Mouse (Mus musculus): ENCODE measurements at regions not wholly inside any gene's neighbourhood (a gene's known extent, or its start where the extent isn't known, plus 50 kb on each side); places are given as distances from the start of the nearest gene placed in this dataset.
"Not testable (repeated sequence)": the region's sequence is repeated elsewhere in the genome, so short reads cannot be mapped to it uniquely, and the experiment has no call there.

- ATAC-seq (ENCODE audit: low read depth): no peak
- no peak overlapping the region for H3K4me3 ChIP-seq (ENCODE audit: low read length)
- 67% methylated on average over 3 of the region's 3 CpGs for WGBS
- no peaks in the 10 kb centered on the region for H3K36me3 ChIP-seq (ENCODE audit: control insufficient read depth, insufficient read depth, low read length)
- no peaks in the 10 kb centered on the region for H3K9me3 ChIP-seq (ENCODE audit: control insufficient read depth, low read length)
- H3K4me2 ChIP-seq (ENCODE audit: low read depth, low read length): no peak overlapping the region
- no peak overlapping the region for H3K27ac ChIP-seq (ENCODE audit: low read length)
- no peak overlapping the region for H3K9ac ChIP-seq (ENCODE audit: low read length)
- H3K4me1 ChIP-seq (replicated peaks; ENCODE audit: control insufficient read depth, insufficient read depth, low read length): no peaks in the 10 kb centered on the region
- H3K27me3 ChIP-seq (ENCODE audit: control insufficient read depth, insufficient read depth, low read depth, low read length): no peaks in the 10 kb centered on the region
These were observed 96.0 kb downstream of the Dmrta2 start for GRCm38 (mm10) chr4:110073836-110074235.

GRCm38 (mm10) chr4:110083371-110083770 is 105.5 kb downstream of the Dmrta2 start:
- Histone ChIP-seq H3K27me3 (ENCODE audit: control insufficient read depth, insufficient read depth, low read depth, low read length) (no peaks in the 10 kb centered on the region), H3K36me3 (ENCODE audit: control insufficient read depth, insufficient read depth, low read length) (no peaks in the 10 kb centered on the region), H3K4me1 (replicated peaks; ENCODE audit: control insufficient read depth, insufficient read depth, low read length) (no peaks in the 10 kb centered on the region), H3K4me3 (ENCODE audit: low read length) (no peak overlapping the region), H3K27ac (ENCODE audit: low read length) (no peak overlapping the region), H3K4me2 (ENCODE audit: low read depth, low read length) (no peak overlapping the region), H3K9me3 (ENCODE audit: control insufficient read depth, low read length) (no peaks in the 10 kb centered on the region), H3K9ac (ENCODE audit: low read length) (no peak overlapping the region)
- ATAC-seq (ENCODE audit: low read depth): no peak

DNA sequence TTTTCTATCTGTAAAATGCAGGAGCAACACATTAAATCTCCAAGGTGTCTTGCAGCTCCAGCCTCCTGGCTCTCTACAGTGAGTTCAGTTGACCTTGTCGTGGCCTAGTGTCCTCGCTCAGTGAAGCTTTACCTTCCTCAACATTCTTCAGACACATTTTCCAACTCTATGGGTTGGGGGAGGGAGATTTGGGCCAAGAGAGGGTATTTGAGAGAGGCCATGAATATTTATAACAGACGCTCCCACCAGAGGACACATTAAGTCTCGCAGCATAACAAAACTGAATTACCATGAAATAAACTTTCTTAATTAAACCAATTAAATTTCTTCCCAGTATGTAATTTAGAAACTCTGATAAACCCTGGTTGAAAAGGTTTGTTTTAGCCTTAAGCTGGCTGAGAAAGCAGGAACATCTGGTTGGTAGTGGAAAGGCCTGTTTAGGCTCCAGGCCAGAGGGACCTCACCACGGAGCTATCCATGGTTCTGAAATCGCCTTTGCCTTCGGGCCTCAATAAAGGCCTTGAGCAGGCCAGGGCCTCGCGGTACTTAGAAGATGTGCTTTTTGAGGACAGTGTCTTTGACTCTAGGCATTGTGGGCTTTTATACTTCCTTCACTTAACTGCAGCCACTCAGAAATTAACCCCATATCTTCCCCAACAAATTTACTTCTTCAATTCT is 109.9 kb downstream of the Dmrta2 start:
- H3K27ac ChIP-seq (ENCODE audit: low read length): no peak overlapping the region
- peak; percentile 68 for ATAC-seq (ENCODE audit: low read depth)
- no peak overlapping the region for H3K4me2 ChIP-seq (ENCODE audit: low read depth, low read length)
- H3K4me1 ChIP-seq (replicated peaks; ENCODE audit: control insufficient read depth, insufficient read depth, low read length): no peaks in the 10 kb centered on the region
- H3K36me3 ChIP-seq (ENCODE audit: control insufficient read depth, insufficient read depth, low read length): no peaks in the 10 kb centered on the region
- H3K9ac ChIP-seq (ENCODE audit: low read length): no peak overlapping the region
- 36% methylated on average over 9 of the region's 9 CpGs for WGBS
- H3K9me3 ChIP-seq (ENCODE audit: control insufficient read depth, low read length): no peaks in the 10 kb centered on the region
- no peak overlapping the region for H3K4me3 ChIP-seq (ENCODE audit: low read length)
- H3K27me3 ChIP-seq (ENCODE audit: control insufficient read depth, insufficient read depth, low read depth, low read length): no peaks in the 10 kb centered on the region

DNA sequence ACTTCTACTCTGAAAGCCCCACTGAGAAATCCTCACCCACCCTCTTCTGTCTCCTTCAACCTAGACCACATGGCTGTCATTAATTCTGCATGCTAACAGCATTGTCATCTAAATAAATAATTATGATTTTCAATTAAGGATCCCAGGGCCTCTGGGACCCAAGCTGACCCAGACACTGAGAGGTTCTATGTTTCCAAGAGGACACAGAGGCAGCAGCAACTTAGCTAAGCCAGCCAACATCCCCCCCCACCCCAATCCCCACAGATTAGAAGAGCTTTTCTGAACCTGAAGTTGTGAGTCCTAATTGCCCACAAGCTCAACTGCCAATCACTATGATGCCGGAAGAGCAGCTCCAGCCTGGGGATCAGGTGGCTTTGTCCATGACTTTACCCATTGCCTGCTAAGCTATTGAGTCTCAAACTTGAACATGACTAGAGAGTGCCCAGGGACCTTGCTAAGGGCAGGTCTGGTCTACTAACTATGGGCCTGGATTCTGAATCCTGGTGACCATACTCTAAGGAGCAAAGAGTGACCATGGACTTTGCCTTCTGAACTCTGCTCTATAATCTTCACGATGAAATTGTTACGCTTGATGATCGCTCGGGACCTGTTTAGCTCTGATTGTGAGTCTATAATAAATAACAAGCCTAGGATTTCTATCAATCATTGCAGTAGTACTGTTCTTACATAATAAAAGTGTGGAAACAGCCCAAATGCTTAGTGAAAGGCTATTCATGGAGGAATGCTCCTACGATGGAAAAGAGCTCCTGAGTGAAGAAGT is 115.4 kb downstream of the Dmrta2 start:
- H3K27me3 ChIP-seq (ENCODE audit: control insufficient read depth, insufficient read depth, low read depth, low read length): no peaks in the 10 kb centered on the region
- H3K4me1 ChIP-seq (replicated peaks; ENCODE audit: control insufficient read depth, insufficient read depth, low read length): no peaks in the 10 kb centered on the region
- no peak overlapping the region for H3K4me2 ChIP-seq (ENCODE audit: low read depth, low read length)
- no peak overlapping the region for H3K4me3 ChIP-seq (ENCODE audit: low read length)
- no peaks in the 10 kb centered on the region for H3K9me3 ChIP-seq (ENCODE audit: control insufficient read depth, low read length)
- H3K9ac ChIP-seq (ENCODE audit: low read length): no peak overlapping the region
- no peaks in the 10 kb centered on the region for H3K36me3 ChIP-seq (ENCODE audit: control insufficient read depth, insufficient read depth, low read length)
- no peak for ATAC-seq (ENCODE audit: low read depth)
- H3K27ac ChIP-seq (ENCODE audit: low read length): no peak overlapping the region
- WGBS: 89% methylated on average over 6 of the region's 6 CpGs

DNA sequence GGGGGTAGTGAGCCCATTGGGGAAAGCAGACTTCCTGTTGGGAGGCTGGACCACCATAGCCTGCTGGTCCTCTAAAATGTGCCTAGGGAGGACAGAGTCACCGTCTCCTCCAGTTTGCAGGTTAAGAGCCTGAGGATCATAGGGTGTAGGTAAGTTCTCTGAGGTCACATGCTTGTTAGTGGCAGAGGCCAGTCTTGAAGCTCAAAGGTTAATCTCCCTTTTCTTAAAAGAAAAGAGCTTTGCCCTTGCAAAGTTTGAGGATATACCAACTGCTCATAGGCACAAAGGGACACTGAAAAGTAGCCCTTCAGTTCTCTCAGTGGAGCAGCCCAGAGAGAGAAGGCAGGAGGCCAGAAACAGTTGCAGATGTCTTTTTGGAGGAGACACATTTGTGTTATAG is 116.7 kb downstream of the Dmrta2 start:
- WGBS: 79% methylated on average over 1 of the region's 1 CpGs
- H3K4me2 ChIP-seq (ENCODE audit: low read depth, low read length): no peak overlapping the region
- no peaks in the 10 kb centered on the region for H3K27me3 ChIP-seq (ENCODE audit: control insufficient read depth, insufficient read depth, low read depth, low read length)
- H3K27ac ChIP-seq (ENCODE audit: low read length): no peak overlapping the region
- H3K9ac ChIP-seq (ENCODE audit: low read length): no peak overlapping the region
- H3K9me3 ChIP-seq (ENCODE audit: control insufficient read depth, low read length): no peaks in the 10 kb centered on the region
- H3K36me3 ChIP-seq (ENCODE audit: control insufficient read depth, insufficient read depth, low read length): no peaks in the 10 kb centered on the region
- ATAC-seq (ENCODE audit: low read depth): no peak
- no peaks in the 10 kb centered on the region for H3K4me1 ChIP-seq (replicated peaks; ENCODE audit: control insufficient read depth, insufficient read depth, low read length)
- H3K4me3 ChIP-seq (ENCODE audit: low read length): no peak overlapping the region

GRCm38 (mm10) chr4:110095760-110096593 is 118.1 kb downstream of the Dmrta2 start:
- Histone ChIP-seq H3K27me3 (ENCODE audit: control insufficient read depth, insufficient read depth, low read depth, low read length) (no peaks in the 10 kb centered on the region), H3K27ac (ENCODE audit: low read length) (no peak overlapping the region), H3K9me3 (ENCODE audit: control insufficient read depth, low read length) (no peaks in the 10 kb centered on the region), H3K9ac (ENCODE audit: low read length) (no peak overlapping the region), H3K4me1 (replicated peaks; ENCODE audit: control insufficient read depth, insufficient read depth, low read length) (no peaks in the 10 kb centered on the region), H3K4me3 (ENCODE audit: low read length) (no peak overlapping the region), H3K4me2 (ENCODE audit: low read depth, low read length) (no peak overlapping the region), H3K36me3 (ENCODE audit: control insufficient read depth, insufficient read depth, low read length) (no peaks in the 10 kb centered on the region)
- 66% methylated on average over 11 of the region's 11 CpGs for WGBS
- no peak for ATAC-seq (ENCODE audit: low read depth)

GRCm38 (mm10) chr4:110104119-110104518 is 126.3 kb downstream of the Dmrta2 start:
- not testable (repeated sequence) for H3K36me3 ChIP-seq (ENCODE audit: control insufficient read depth, insufficient read depth, low read length); H3K9ac ChIP-seq (ENCODE audit: low read length); ATAC-seq (ENCODE audit: low read depth); H3K27ac ChIP-seq (ENCODE audit: low read length); H3K4me1 ChIP-seq (replicated peaks; ENCODE audit: control insufficient read depth, insufficient read depth, low read length); H3K4me3 ChIP-seq (ENCODE audit: low read length); H3K9me3 ChIP-seq (ENCODE audit: control insufficient read depth, low read length); H3K27me3 ChIP-seq (ENCODE audit: control insufficient read depth, insufficient read depth, low read depth, low read length); H3K4me2 ChIP-seq (ENCODE audit: low read depth, low read length)
- 94% methylated on average over 6 of the region's 7 CpGs for WGBS

DNA sequence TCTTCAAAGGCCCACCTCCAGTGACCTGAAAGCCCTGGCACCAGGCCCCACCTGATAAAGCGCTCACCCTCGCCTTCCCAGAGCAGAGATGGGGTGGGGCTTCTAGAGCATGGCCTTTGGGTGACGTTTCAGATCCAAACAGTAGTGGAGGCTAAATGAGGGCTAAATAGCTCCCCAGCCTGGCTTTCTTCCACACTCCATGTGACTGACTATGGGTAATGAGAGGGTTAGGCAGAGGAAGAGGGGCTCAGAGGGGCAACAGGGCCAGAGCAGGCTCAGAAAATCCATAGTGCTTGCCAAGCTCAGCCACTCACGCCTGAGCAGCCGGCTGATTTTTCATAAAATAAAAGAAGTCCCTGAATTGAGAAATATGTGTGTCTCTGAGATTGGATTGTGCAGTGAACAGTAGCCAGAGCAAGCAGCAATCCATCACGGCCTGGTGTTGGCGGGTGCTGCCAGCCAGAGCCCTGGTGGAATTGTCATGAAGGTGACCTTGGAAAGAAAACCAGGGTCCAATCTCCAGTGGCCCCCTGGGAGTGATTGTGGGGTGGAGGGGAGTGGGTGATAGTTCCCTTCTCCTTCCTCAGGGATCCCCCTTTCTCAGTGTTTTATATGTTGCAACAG is 128.9 kb downstream of the Dmrta2 start:
- Histone ChIP-seq H3K27ac (ENCODE audit: low read length) (no peak overlapping the region), H3K4me1 (replicated peaks; ENCODE audit: control insufficient read depth, insufficient read depth, low read length) (no peaks in the 10 kb centered on the region), H3K9me3 (ENCODE audit: control insufficient read depth, low read length) (no peaks in the 10 kb centered on the region), H3K27me3 (ENCODE audit: control insufficient read depth, insufficient read depth, low read depth, low read length) (no peaks in the 10 kb centered on the region), H3K36me3 (ENCODE audit: control insufficient read depth, insufficient read depth, low read length) (no peaks in the 10 kb centered on the region), H3K4me3 (ENCODE audit: low read length) (no peak overlapping the region), H3K4me2 (ENCODE audit: low read depth, low read length) (no peak overlapping the region), H3K9ac (ENCODE audit: low read length) (no peak overlapping the region)
- WGBS: 65% methylated on average over 7 of the region's 7 CpGs
- ATAC-seq (ENCODE audit: low read depth): no peak

GRCm38 (mm10) chr4:110119438-110119837 is 141.6 kb downstream of the Dmrta2 start:
- Histone ChIP-seq H3K4me2 (ENCODE audit: low read depth, low read length) (no peak overlapping the region), H3K9me3 (ENCODE audit: control insufficient read depth, low read length) (no peaks in the 10 kb centered on the region), H3K36me3 (ENCODE audit: control insufficient read depth, insufficient read depth, low read length) (no peaks in the 10 kb centered on the region), H3K27ac (ENCODE audit: low read length) (no peak overlapping the region), H3K27me3 (ENCODE audit: control insufficient read depth, insufficient read depth, low read depth, low read length) (no peaks in the 10 kb centered on the region), H3K4me1 (replicated peaks; ENCODE audit: control insufficient read depth, insufficient read depth, low read length) (no peaks in the 10 kb centered on the region), H3K4me3 (ENCODE audit: low read length) (no peak overlapping the region), H3K9ac (ENCODE audit: low read length) (no peak overlapping the region)
- ATAC-seq (ENCODE audit: low read depth): no peak
- 22% methylated on average over 9 of the region's 9 CpGs for WGBS
